Mouse (Mus musculus) 3T3-L1 (cell line): ENCODE results near the gene A730049H05Rik.

ENCODE experiments used
- DNase-seq: peaks from one replicate; pipeline ENCODE4 v3.0.0-alpha.2; 2015; ENCODE audit warnings: low read depth, low spot score

The A730049H05Rik gene

GRCm38 (mm10) chr6:92827360-92827759, 11.1 kb downstream of the A730049H05Rik start:
- peak; percentile 92 for DNase-seq

- no peak for DNase-seq
Measured at GRCm38 (mm10) chr6:92829148-92829547, 12.9 kb downstream of the A730049H05Rik start.

DNA sequence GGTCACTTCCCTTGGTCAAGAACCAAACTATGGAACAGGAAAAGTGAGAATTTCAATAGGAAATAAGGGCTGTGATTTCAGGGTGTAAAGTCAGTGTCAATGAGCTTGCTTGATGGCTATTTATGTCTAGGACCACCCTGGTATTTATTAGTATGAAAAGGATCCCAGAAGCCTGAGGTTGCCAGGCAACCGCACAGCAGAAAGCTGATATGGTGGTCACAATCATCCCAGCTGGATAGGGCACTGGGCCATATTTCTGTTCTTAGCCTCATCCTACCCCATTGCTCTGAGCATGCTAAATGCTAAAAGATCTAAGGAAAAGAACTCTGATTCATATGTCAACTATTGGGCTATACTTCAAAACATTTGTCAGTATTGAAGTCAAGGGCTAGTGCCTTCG, 14.8 kb downstream of the A730049H05Rik start:
- no peak for DNase-seq

DNA sequence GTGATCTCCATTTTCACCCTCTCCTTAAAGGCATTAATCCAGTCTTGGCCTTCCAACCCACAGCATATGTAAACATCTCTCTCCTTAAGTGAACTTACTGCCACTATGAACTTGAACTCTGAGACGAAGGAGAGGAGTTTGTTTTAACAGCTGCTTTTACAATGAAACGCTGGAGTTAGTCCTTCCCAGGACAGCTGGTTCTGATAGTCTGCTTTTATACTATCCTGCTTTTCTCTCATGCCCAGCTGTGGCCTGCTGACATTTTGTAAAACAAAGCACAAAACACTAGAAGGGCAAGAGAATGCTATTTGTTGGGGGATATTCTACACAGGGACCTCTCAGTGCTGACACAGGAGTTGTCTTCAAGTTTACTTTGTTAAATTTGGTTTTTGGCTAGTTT, 25.7 kb downstream of the A730049H05Rik start:
- DNase-seq: no peak

GRCm38 (mm10) chr6:92843474-92843873, 27.2 kb downstream of the A730049H05Rik start:
- DNase-seq: no peak

GRCm38 (mm10) chr6:92845898-92846297, 29.6 kb downstream of the A730049H05Rik start:
- no peak for DNase-seq

DNA sequence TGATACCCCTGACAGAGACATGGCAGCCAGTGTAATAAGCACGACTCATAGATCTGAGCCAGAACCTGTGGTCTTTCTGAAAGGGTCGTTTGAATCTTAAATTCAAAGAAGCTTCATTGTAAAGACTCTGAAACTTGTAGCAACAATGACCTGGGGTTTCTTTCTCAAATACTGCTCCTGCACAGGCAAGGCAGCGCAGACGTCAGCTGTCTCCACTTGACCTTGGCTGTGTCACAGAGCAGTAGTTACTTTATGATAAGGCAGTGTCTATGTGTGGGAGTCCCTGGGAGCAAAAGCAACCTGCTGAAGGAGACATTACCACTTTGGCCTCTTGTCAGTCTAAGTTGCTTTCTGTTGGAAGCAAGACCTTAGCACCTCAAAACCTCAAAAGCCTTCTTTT, 30.3 kb downstream of the A730049H05Rik start:
- no peak for DNase-seq

- DNase-seq: no peak
Measured at GRCm38 (mm10) chr6:92849208-92849607, 32.9 kb downstream of the A730049H05Rik start.

DNA sequence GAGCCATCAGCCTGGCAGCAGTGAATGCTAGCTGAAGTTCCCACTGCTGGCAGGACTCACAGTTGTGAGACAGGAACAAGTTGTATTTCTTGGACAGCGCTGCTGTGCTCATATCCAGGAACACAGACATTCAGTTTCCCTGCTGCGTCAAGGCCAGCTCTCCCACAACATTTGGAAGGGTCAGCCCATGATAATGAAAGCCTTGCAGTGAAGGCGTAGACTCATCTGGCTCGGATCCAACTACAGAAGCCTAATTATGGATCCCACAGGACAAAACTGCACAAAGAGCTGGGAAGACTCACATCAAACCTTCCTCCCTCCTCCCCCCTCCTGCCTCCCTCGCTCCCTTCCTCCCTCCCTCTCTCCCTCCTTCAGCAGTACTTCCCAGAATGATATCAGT, 34.0 kb downstream of the A730049H05Rik start:
- DNase-seq: no peak

DNA sequence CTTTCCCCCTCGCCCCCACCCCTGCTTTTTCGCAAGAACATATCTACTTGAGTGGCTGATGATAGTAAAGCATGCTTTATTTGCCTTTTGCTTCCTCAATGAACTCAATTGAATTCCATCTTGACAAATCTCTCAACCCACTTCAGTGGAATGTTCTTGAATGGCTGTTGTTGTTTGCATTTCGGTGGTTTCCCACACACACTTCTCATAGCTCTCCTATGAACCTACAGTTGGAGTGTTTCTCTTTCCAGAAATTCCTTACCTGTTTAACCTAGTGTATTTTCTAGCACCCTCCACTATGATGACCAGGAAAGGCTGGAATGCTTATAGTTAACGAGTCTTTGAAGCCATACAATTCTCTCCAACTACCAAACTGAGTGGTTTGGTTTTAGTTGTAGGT, 38.6 kb downstream of the A730049H05Rik start:
- DNase-seq: no peak

DNA sequence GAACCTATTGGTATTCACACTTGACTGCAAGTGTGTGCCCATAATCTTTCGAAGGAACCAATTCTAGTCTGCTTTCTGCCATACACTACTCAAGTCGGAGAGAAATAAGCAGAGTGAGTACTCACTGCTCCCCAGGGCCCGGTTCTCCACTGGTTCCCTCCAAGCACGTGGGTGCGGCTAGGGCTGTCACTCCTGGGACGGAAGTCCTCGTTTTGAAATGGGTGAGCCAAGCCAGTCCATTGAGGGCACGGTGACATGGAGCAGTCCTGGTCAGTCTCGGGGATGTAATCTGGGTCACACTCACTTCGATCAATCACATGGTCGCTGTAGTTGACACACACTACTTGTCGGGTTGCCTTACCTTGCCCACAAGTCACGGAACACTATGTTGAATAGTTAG, 41.5 kb downstream of the A730049H05Rik start:
- DNase-seq: no peak

DNA sequence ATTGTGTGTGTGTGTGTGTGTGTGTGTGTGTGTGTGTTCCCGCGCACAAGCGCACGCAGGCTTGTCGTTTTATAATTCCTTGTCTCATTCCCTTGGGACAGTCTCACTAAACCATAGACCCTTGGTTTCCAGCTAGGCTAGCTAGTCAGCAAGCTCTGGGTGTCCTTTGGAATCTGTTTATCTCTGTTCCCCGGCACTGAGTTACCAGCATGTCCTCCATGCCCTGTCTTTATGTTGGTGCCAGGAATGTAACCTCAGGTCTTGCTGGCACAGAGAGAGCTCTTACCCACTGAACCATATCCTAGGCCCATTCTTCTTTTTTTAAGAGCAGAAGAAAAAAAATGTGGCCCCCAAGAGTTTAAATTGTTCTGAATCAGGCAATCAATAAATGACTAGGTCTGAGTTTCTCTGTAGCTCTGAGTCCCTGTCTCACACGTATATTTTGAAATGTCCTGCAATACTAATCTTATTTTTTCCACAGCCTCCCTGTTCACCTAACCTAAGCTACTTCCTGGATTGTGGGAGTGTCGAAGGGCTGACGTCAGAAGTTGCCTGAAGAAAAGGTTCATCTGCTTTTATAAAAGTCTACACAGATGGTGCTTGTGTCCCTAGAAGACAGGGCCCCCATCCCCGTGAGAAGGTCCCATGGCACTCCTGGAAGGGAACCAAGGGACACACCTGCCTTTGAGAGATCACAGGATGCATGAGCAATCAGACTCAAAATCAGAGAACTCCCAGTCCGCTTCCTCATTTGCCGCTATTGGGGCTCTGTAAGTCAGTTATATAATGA, 42.6 kb downstream of the A730049H05Rik start:
- DNase-seq: no peak

GRCm38 (mm10) chr6:92860285-92860912, 44.1 kb downstream of the A730049H05Rik start:
- no peak for DNase-seq

DNA sequence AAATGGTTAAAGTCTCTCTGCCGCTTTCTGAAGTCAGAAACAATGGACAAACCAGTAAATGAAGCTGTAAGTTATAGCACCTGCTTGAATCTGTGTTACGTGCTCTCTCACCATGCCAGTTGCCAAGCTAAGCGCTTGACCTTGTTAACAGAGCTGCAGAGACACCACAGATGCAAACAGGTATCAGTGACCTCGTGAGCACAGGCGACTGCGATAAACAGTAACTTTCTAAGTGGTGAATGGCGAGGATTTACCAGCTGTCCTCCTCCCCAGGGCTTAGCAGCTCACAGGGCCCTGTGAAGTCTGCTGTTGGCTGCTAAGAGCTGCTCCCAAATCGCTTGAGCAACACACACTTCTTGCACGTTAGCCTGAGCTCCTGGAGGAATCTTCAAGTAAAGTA, 46.3 kb downstream of the A730049H05Rik start:
- DNase-seq: no peak

- DNase-seq: no peak
Measured at GRCm38 (mm10) chr6:92869089-92869581, 52.9 kb downstream of the A730049H05Rik start, which contains the start of gene Gm15737. Gene Gm15737, plus strand, starts transcription at chr6:92869357.

- no peak for DNase-seq
Measured at GRCm38 (mm10) chr6:92869582-92870219, 53.4 kb downstream of the A730049H05Rik start.

DNA sequence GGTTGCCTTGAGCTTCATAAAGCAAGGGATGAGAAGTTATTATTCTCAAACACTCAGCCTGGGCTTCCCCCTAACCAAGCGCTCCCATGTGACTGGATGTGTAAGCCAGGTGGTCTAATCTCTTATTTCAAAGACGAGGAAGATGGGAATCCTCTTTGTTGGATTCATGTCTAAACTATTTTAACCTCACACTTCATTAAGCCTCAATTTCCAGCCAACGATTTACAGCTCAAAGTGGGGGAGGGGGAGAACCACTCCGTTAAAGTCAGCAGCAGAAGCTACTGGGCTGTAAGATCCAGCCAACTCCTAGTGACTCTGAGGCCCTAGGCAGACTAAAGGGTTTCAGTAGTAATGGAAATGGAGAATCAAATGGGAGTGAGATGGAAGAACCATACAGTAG, 55.5 kb downstream of the A730049H05Rik start:
- DNase-seq: no peak

DNA sequence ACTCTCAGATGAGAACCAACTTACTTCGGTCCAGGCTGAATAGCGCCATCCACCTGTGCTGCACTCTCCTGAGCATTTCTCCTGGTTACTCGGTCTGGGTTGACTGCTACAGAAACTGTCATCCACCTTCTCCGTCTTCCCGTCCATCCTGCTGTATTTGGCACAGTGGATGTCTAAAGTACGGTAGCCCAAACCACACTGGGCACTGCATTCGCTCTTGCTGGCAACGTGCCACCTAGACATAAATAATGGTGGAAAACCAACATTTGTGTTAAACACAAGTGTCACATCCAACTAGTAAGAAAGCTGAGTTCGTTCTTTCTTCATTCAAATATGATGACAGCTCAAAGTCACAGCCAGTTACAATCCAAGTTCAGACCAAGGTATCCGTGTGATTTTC, 56.5 kb downstream of the A730049H05Rik start:
- DNase-seq: no peak

DNA sequence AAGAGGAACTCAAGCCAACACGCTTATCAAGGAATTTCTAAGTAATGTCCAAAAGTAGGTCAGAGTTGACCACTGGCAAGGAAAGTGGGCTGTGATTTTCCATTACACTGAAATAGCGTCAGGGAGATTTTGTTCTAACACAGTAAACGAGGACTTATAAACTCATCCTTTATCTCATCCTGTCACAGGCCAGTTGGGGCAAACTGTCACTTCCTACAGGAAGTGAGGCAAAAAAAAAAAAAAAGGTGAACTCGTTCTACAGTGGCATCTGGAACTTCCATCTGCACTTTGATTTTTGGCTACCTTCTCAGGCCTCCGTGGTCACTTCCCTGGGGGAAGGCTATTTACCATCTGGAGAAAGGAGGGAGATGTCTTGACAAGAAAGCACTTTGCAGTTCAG, 58.6 kb downstream of the A730049H05Rik start:
- DNase-seq: no peak

- no peak for DNase-seq
Measured at GRCm38 (mm10) chr6:92875340-92875739, 59.1 kb downstream of the A730049H05Rik start.

GRCm38 (mm10) chr6:92876121-92876520, 59.8 kb downstream of the A730049H05Rik start:
- DNase-seq: no peak

- no peak for DNase-seq
Measured at GRCm38 (mm10) chr6:92877236-92877635, 61.0 kb downstream of the A730049H05Rik start.
